Mouse (Mus musculus): Measurements from ENCODE around the gene Zc3h14. TPM values are rescaled to one million over a fixed set of nuclear protein-coding genes. Genes with fewer than 3 reads are reported as not detected.
A peak's percentile ranks its signal among the peaks of the same experiment; 100 is the strongest.

The Zc3h14 gene
- 174 and 182 TPM in 2 replicates for polyA plus RNA-seq (2014; fragmentation: Nextera tagmentation; extraction: Ambion mirVana)

DNA sequence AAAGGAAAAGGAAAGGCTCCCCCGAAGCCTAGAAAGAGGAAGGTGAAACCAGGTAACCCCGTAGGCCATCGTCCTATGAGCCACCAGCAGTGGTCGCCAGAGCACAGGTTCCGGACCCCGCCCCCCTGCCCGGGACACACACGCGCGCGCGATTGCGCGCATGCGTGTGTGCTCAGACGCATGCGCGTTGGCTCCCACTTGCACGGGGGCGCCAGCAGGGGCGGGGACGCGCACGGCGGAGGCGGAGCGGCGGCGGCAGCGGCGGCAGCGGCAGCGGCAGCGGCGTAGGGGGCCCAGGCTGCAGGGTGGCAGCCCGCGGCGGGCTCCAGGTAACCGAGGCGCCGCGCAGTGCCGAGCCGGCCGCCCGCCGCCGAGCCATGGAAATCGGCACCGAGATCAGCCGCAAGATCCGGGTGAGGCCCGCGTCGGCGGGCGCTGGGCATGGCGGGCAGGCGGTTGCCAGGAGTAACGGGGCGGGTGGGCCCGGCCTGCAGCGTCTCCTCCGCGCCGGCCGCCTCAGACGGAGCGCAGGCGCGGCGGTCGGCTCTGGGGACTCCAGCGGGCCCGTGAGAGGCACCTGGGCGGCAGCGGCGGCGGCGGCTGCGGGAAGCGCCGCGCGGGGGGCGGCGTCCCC is at the start of gene Zc3h14:
Gene Zc3h14 (plus strand): TSS at position 219 of the 634 bp plus-strand sequence.
- DNase-seq (ENCODE audit: low spot score) (peak; percentile 96), ATAC-seq (replicated peaks; ENCODE audit: insufficient number of reproducible peaks, low FRiP score, low TSS enrichment, low read depth) (peak; percentile 75)
- H3K4me2 ChIP-seq (ENCODE audit: low read depth, low read length) = peak within 1 kb of the TSS; percentile 76
- no peaks in the 10 kb centered on the region for H3K36me3 ChIP-seq (replicated peaks; ENCODE audit: control insufficient read depth, insufficient read depth, low read depth, low read length)
- peak within 1 kb of the TSS; percentile 92 for H3K4me3 ChIP-seq (ENCODE audit: low read depth, low read length)
- peak within 1 kb of the TSS; percentile 87 for H3K27ac ChIP-seq (replicated peaks; ENCODE audit: low read depth, low read length)
- peak within 1 kb of the TSS; percentile 94 for H3K9ac ChIP-seq (replicated peaks; ENCODE audit: low read length)
- H3K27me3 ChIP-seq (ENCODE audit: control insufficient read depth, insufficient read depth, low read length) = no peaks in the 10 kb centered on the region
- no peaks in the 10 kb centered on the region for H3K9me3 ChIP-seq (replicated peaks; ENCODE audit: control insufficient read depth, low read length)
- no peaks in the 10 kb centered on the region for H3K4me1 ChIP-seq (ENCODE audit: control insufficient read depth, insufficient read depth, low read length)
- under 1% methylated on average over 79 of the region's 87 CpGs for WGBS

DNA sequence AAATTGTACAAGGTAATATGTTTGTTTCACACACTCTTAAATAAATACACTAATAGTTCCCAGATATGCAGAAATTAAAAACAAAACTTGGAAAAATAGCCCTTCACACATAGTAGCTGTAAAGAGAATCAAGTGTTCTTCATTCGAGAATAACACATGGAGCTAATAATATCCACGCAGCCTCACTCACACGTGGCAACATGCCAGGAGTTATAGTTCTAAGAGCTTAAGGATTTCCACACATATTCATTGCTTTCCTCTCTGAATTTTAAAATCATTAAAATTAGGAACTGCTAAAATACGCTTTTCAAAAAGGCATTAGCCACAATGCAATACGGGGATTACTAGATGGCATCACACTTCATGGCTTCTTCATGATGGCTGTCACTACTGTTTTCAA is 49.6 kb upstream of the Zc3h14 start:
- Histone ChIP-seq H3K4me1 (ENCODE audit: control insufficient read depth, insufficient read depth, low read length) (no peaks in the 10 kb centered on the region), H3K9me3 (replicated peaks; ENCODE audit: control insufficient read depth, low read length) (no peaks in the 10 kb centered on the region), H3K27ac (replicated peaks; ENCODE audit: low read depth, low read length) (no peak overlapping the region), H3K27me3 (ENCODE audit: control insufficient read depth, insufficient read depth, low read length) (no peaks in the 10 kb centered on the region), H3K9ac (replicated peaks; ENCODE audit: low read length) (no peak overlapping the region), H3K4me3 (ENCODE audit: low read depth, low read length) (no peak overlapping the region), H3K36me3 (replicated peaks; ENCODE audit: control insufficient read depth, insufficient read depth, low read depth, low read length) (no peaks in the 10 kb centered on the region), H3K4me2 (ENCODE audit: low read depth, low read length) (no peak overlapping the region)
- ATAC-seq (replicated peaks; ENCODE audit: insufficient number of reproducible peaks, low FRiP score, low TSS enrichment, low read depth) (no peak), DNase-seq (ENCODE audit: low spot score) (no peak)
- WGBS = 86% methylated on average over 5 of the region's 5 CpGs

DNA sequence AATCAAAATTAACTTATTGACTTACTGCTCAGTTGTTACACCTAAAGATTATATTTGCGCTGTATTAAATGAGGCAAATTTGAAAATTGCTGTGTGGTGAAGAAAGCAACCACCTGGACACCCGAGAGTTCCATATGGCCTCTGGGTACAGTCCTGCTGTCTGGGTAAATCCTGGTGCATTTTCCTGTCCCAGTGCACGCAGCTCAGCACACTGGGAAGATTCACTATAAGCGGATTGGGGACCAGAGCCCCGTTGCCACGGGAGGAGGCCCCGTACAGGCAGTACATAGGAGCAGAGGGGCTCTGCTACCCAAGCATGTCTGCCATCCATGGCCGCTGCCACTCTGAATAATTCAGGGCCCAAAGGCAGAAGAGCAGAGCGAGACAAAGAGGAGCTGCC is 45.2 kb upstream of the Zc3h14 start:
- Histone ChIP-seq H3K9ac (replicated peaks; ENCODE audit: low read length) (no peak overlapping the region), H3K27ac (replicated peaks; ENCODE audit: low read depth, low read length) (no peak overlapping the region), H3K4me2 (ENCODE audit: low read depth, low read length) (no peak overlapping the region), H3K4me1 (ENCODE audit: control insufficient read depth, insufficient read depth, low read length) (no peaks in the 10 kb centered on the region), H3K36me3 (replicated peaks; ENCODE audit: control insufficient read depth, insufficient read depth, low read depth, low read length) (no peaks in the 10 kb centered on the region), H3K4me3 (ENCODE audit: low read depth, low read length) (no peak overlapping the region), H3K27me3 (ENCODE audit: control insufficient read depth, insufficient read depth, low read length) (no peaks in the 10 kb centered on the region), H3K9me3 (replicated peaks; ENCODE audit: control insufficient read depth, low read length) (no peaks in the 10 kb centered on the region)
- DNase-seq (ENCODE audit: low spot score) = no peak
- 85% methylated on average over 9 of the region's 9 CpGs for WGBS
- ATAC-seq (replicated peaks; ENCODE audit: insufficient number of reproducible peaks, low FRiP score, low TSS enrichment, low read depth) = no peak

DNA sequence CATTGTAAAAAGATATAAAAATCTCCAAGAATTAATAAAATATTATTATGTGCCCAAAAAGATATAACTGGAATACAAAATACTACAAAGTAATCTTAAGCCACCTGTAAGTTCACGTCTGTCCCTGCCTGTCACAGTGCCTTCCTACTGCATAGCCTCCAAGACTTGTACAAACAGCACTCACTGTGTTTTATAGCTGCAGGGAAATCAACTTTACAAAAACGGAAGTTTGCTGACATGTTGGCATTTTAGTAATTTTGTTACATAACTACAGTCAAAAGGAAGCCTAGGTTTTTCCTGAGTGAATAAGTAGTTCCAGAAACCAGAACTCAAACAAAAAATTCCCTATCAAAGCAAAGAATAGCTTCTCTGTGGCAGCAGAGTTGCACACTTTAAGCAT is 43.2 kb upstream of the Zc3h14 start:
- no peaks in the 10 kb centered on the region for H3K36me3 ChIP-seq (replicated peaks; ENCODE audit: control insufficient read depth, insufficient read depth, low read depth, low read length)
- no peak for ATAC-seq (replicated peaks; ENCODE audit: insufficient number of reproducible peaks, low FRiP score, low TSS enrichment, low read depth)
- H3K4me2 ChIP-seq (ENCODE audit: low read depth, low read length) = no peak overlapping the region
- no peak overlapping the region for H3K9ac ChIP-seq (replicated peaks; ENCODE audit: low read length)
- no peaks in the 10 kb centered on the region for H3K9me3 ChIP-seq (replicated peaks; ENCODE audit: control insufficient read depth, low read length)
- no peak overlapping the region for H3K27ac ChIP-seq (replicated peaks; ENCODE audit: low read depth, low read length)
- no peaks in the 10 kb centered on the region for H3K4me1 ChIP-seq (ENCODE audit: control insufficient read depth, insufficient read depth, low read length)
- no peak overlapping the region for H3K4me3 ChIP-seq (ENCODE audit: low read depth, low read length)
- DNase-seq (ENCODE audit: low spot score) = no peak
- H3K27me3 ChIP-seq (ENCODE audit: control insufficient read depth, insufficient read depth, low read length) = no peaks in the 10 kb centered on the region
- 63% methylated on average over 2 of the region's 2 CpGs for WGBS

DNA sequence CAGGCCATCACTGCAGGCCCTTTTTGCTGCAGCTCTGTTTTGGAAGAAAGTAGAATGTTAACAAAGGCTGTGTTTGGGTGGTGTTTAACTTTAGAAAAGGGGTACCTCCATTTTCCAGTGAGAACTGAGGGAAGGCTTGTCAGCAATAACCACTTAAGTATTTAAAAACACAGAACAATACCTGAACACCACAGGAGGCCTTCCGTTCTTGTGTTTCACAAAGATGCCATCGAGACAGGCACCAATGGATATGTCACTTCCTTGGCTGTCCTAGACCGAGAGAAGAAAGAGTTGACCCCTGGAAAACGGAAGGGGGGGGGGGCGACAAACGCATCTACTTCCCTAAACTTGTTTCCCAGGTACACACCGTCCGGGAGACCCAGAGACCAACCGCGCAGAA is 42.8 kb upstream of the Zc3h14 start:
- no peaks in the 10 kb centered on the region for H3K4me1 ChIP-seq (ENCODE audit: control insufficient read depth, insufficient read depth, low read length)
- no peak overlapping the region for H3K9ac ChIP-seq (replicated peaks; ENCODE audit: low read length)
- ATAC-seq (replicated peaks; ENCODE audit: insufficient number of reproducible peaks, low FRiP score, low TSS enrichment, low read depth) = no peak
- H3K27ac ChIP-seq (replicated peaks; ENCODE audit: low read depth, low read length) = no peak overlapping the region
- no peaks in the 10 kb centered on the region for H3K27me3 ChIP-seq (ENCODE audit: control insufficient read depth, insufficient read depth, low read length)
- DNase-seq (ENCODE audit: low spot score) = no peak
- 85% methylated on average over 10 of the region's 10 CpGs for WGBS
- H3K9me3 ChIP-seq (replicated peaks; ENCODE audit: control insufficient read depth, low read length) = no peaks in the 10 kb centered on the region
- no peaks in the 10 kb centered on the region for H3K36me3 ChIP-seq (replicated peaks; ENCODE audit: control insufficient read depth, insufficient read depth, low read depth, low read length)
- no peak overlapping the region for H3K4me2 ChIP-seq (ENCODE audit: low read depth, low read length)
- no peak overlapping the region for H3K4me3 ChIP-seq (ENCODE audit: low read depth, low read length)

DNA sequence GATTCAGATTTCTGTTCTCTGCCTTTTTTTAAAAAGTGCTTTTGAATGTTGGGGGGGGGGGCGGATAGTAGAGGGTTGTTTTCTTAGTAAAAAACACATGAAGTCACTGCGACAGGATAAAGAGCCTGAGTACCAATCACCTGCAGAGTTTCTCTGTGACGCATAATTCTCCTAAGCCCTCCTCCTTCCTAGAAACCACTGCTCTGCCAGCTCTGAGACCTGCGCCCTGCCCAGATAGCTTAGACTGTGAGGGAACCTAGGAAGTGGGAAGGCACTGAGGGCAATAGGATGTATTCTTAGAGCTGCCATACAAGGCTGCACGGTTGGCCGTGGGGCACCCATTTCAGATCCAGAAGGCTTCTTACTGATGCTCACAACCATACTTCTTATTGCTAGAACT is 33.9 kb upstream of the Zc3h14 start:
- ATAC-seq (replicated peaks; ENCODE audit: insufficient number of reproducible peaks, low FRiP score, low TSS enrichment, low read depth) (no peak), DNase-seq (ENCODE audit: low spot score) (no peak)
- no peaks in the 10 kb centered on the region for H3K4me1 ChIP-seq (ENCODE audit: control insufficient read depth, insufficient read depth, low read length)
- H3K27ac ChIP-seq (replicated peaks; ENCODE audit: low read depth, low read length) = no peak overlapping the region
- H3K9me3 ChIP-seq (replicated peaks; ENCODE audit: control insufficient read depth, low read length) = no peaks in the 10 kb centered on the region
- no peak overlapping the region for H3K4me3 ChIP-seq (ENCODE audit: low read depth, low read length)
- H3K36me3 ChIP-seq (replicated peaks; ENCODE audit: control insufficient read depth, insufficient read depth, low read depth, low read length) = no peaks in the 10 kb centered on the region
- WGBS = 71% methylated on average over 6 of the region's 6 CpGs
- H3K9ac ChIP-seq (replicated peaks; ENCODE audit: low read length) = no peak overlapping the region
- H3K4me2 ChIP-seq (ENCODE audit: low read depth, low read length) = no peak overlapping the region
- H3K27me3 ChIP-seq (ENCODE audit: control insufficient read depth, insufficient read depth, low read length) = no peaks in the 10 kb centered on the region

DNA sequence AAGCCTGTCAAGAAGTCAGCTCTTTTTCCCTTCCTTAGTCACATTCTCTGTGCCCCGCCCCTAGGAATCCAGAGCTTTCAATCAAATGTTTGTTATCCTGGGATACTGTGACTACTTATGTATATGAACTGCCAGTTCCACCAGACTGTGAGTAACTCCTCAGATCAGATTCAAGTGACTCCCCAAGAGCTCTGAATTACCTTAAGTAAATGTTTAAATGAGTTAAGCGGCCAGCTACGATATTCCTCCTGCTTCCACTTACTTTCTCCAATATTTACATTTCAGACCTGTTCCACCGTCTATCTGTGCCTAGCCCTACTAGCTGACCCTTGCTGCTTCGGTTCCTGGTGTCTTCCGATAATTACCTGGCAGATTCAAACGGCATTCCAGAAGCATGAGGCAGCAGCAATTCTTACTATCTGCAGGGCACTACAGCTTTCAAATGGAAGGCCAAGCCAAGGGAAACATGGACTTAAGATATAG is 33.1 kb upstream of the Zc3h14 start:
- H3K27me3 ChIP-seq (ENCODE audit: control insufficient read depth, insufficient read depth, low read length) = no peaks in the 10 kb centered on the region
- H3K9ac ChIP-seq (replicated peaks; ENCODE audit: low read length) = no peak overlapping the region
- no peaks in the 10 kb centered on the region for H3K4me1 ChIP-seq (ENCODE audit: control insufficient read depth, insufficient read depth, low read length)
- H3K4me2 ChIP-seq (ENCODE audit: low read depth, low read length) = no peak overlapping the region
- no peak overlapping the region for H3K27ac ChIP-seq (replicated peaks; ENCODE audit: low read depth, low read length)
- H3K4me3 ChIP-seq (ENCODE audit: low read depth, low read length) = no peak overlapping the region
- H3K36me3 ChIP-seq (replicated peaks; ENCODE audit: control insufficient read depth, insufficient read depth, low read depth, low read length) = no peaks in the 10 kb centered on the region
- ATAC-seq (replicated peaks; ENCODE audit: insufficient number of reproducible peaks, low FRiP score, low TSS enrichment, low read depth) (no peak), DNase-seq (ENCODE audit: low spot score) (peak; percentile 45)
- no peaks in the 10 kb centered on the region for H3K9me3 ChIP-seq (replicated peaks; ENCODE audit: control insufficient read depth, low read length)
- WGBS = 35% methylated on average over 7 of the region's 7 CpGs

DNA sequence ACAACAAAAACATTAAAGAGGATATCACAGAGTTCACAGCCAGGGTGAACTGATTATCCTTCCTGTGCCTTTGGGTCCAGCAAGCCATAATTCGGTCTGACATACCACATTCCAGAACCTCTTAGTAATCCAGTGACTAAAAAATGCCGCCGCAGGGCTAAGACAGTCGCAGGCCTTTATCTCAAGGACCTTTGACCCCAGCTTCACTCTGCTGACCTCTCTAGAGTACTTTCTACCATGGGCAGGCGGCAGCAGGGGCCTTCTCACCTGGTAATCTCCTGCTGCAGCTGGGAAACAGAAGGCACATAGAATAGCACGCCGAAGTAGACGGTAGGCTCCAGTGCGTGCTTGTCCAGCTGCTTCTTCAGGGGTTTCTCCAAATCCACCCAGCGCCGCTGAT is 32.0 kb upstream of the Zc3h14 start:
- Histone ChIP-seq H3K27ac (replicated peaks; ENCODE audit: low read depth, low read length) (no peak overlapping the region), H3K4me3 (ENCODE audit: low read depth, low read length) (no peak overlapping the region), H3K4me1 (ENCODE audit: control insufficient read depth, insufficient read depth, low read length) (no peaks in the 10 kb centered on the region), H3K4me2 (ENCODE audit: low read depth, low read length) (no peak overlapping the region), H3K36me3 (replicated peaks; ENCODE audit: control insufficient read depth, insufficient read depth, low read depth, low read length) (no peaks in the 10 kb centered on the region), H3K9me3 (replicated peaks; ENCODE audit: control insufficient read depth, low read length) (no peaks in the 10 kb centered on the region), H3K9ac (replicated peaks; ENCODE audit: low read length) (no peak overlapping the region), H3K27me3 (ENCODE audit: control insufficient read depth, insufficient read depth, low read length) (no peaks in the 10 kb centered on the region)
- ATAC-seq (replicated peaks; ENCODE audit: insufficient number of reproducible peaks, low FRiP score, low TSS enrichment, low read depth) (no peak), DNase-seq (ENCODE audit: low spot score) (peak; percentile 9)
- 10% methylated on average over 11 of the region's 11 CpGs for WGBS
